Mouse (Mus musculus): ENCODE measurements at regions not wholly inside any gene's neighbourhood (a gene's known extent, or its start where the extent isn't known, plus 50 kb on each side); places are given as distances from the start of the nearest gene placed in this dataset.
"Not testable (repeated sequence)": the region's sequence is repeated elsewhere in the genome, so short reads cannot be mapped to it uniquely, and the experiment has no call there.

DNA sequence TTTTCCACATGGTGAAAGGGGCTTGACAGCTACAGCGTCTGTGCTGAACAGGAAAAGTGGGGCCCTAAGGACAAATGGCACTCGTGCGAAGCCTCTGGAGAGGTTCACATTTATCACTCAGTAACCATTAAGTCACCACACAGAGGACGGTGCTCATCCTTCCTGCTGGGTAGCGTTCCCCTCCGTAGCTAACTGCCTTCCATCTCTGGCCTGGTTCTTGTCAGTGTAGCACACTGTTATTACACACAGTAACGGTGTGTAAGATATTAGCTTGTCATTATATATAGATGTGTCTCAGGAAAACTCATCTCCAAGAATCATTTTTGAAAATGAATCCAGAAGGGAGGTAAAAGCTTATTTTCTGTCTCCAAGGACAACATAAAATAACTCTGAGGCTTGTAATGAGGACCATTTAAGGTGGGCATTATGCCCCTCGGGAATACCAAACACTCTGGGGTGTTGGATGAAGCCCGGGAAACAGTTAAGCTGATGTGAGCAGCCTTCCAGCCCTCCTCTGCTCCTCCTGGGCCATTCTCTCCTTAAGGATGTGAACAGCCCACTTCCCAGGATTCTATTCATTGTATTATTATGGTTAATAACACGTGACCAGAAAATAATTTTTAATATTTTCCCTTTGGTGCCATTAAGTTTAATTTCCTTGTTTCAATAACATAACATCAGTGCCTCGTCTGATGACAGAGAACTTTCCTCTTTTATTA lies 222.7 kb upstream of the Arid2 start:
- ATAC-seq (replicated peaks; ENCODE audit: low FRiP score) (no peak), DNase-seq (ENCODE audit: low spot score) (no peak)
- H3K4me3 ChIP-seq (ENCODE audit: low read depth, low read length): no peak overlapping the region
- H3K9me3 ChIP-seq (ENCODE audit: control insufficient read depth, low read length): no peaks in the 10 kb centered on the region
- no peaks in the 10 kb centered on the region for H3K27me3 ChIP-seq (ENCODE audit: control insufficient read depth, insufficient read depth, low read length)
- no peak overlapping the region for H3K4me2 ChIP-seq (ENCODE audit: low read depth, low read length, severe bottlenecking)
- no peaks in the 10 kb centered on the region for H3K36me3 ChIP-seq (ENCODE audit: control insufficient read depth, insufficient read depth, low read length)
- 89% methylated on average over 11 of the region's 11 CpGs for WGBS
- no peak overlapping the region for H3K9ac ChIP-seq (ENCODE audit: low read length)
- no peak overlapping the region for H3K27ac ChIP-seq (ENCODE audit: low read depth, low read length)
- no peaks in the 10 kb centered on the region for H3K4me1 ChIP-seq (replicated peaks; ENCODE audit: control insufficient read depth, insufficient read depth, low read length)

DNA sequence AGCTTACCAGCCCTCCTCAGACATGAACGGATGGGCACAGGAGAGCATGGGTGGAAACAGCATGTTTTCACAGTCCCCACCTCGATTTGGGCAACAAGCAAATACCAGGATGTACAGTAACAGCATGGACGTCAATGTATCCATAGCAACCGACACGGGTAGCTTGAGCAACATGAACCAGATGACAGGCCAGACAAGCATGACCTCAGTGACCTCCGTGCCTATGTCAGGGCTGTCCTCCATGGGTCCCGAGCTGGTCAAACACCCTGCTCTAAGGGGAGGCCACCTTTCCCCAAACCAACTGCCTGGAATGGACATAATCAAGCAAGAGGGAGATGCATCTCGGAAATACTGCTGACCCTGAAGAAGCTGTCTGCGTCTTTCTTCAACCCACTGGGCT lies 211.7 kb upstream of the Arid2 start:
- DNase-seq (ENCODE audit: low spot score): no peak

DNA sequence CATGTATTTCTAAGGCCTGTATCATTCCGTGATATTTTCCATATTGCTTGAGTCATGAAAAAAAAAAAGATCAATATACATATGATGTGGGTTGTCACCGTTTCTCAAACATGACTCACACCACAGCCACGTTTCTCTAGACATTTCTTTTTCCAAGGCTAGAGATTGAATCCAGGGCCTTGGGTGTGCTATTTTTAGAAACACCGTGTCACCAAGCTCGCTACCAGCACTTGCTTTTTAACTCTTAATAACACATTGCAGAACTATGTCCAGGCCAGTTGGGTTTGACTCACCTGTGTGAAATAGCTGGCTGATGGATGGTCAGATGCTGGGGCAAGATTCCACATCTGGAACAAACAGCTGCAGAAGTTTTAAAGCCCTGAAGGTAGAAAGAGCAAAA lies 209.6 kb upstream of the Arid2 start:
- WGBS: 74% methylated on average over 5 of the region's 5 CpGs
- Histone ChIP-seq H3K4me2 (ENCODE audit: low read depth, low read length, severe bottlenecking) (no peak overlapping the region), H3K4me1 (replicated peaks; ENCODE audit: control insufficient read depth, insufficient read depth, low read length) (no peaks in the 10 kb centered on the region; the same call in 1 of the 2 replicates)

More for the DNA sequence above, 211.7 kb upstream of the Arid2 start:
- no peaks in the 10 kb centered on the region for H3K4me1 ChIP-seq (replicated peaks; ENCODE audit: control insufficient read depth, insufficient read depth, low read length)
- no peak overlapping the region for H3K27ac ChIP-seq (ENCODE audit: low read depth, low read length)
- no peak overlapping the region for H3K9ac ChIP-seq (ENCODE audit: low read length)
- WGBS: 86% methylated on average over 9 of the region's 9 CpGs
- no peak overlapping the region for H3K4me2 ChIP-seq (ENCODE audit: low read depth, low read length, severe bottlenecking)
- H3K9me3 ChIP-seq (ENCODE audit: control insufficient read depth, low read length): no peaks in the 10 kb centered on the region
- no peak for ATAC-seq (replicated peaks; ENCODE audit: low FRiP score)
- H3K4me3 ChIP-seq (ENCODE audit: low read depth, low read length): no peak overlapping the region
- no peaks in the 10 kb centered on the region for H3K36me3 ChIP-seq (ENCODE audit: control insufficient read depth, insufficient read depth, low read length)
- no peaks in the 10 kb centered on the region for H3K27me3 ChIP-seq (ENCODE audit: control insufficient read depth, insufficient read depth, low read length)

DNA sequence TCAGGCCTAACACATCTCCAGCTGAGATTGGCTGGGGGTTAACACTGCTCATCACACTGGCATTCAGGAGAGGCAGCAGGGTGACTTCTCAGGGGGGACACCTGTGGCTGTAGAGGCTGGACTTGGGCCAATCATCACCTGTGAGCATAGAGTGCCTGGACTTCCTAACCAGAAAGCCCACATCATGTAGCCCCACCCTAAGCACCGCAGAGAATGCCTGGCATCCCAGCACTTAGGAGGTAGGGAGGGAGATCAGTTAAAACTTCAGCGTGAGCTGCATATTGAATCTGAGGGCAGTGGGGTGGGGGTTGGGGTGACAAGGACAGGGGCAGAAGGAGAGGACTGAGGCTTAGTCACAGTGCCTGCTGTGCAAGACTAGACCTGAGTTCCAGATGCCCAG lies 208.7 kb upstream of the Arid2 start:
- no peaks in the 10 kb centered on the region; the same call in 1 of the 2 replicates for H3K4me1 ChIP-seq (replicated peaks; ENCODE audit: control insufficient read depth, insufficient read depth, low read length)
- H3K4me3 ChIP-seq (ENCODE audit: low read depth, low read length): no peak overlapping the region
- H3K36me3 ChIP-seq (ENCODE audit: control insufficient read depth, insufficient read depth, low read length): no peaks in the 10 kb centered on the region
- no peak for DNase-seq (ENCODE audit: low spot score)
- ATAC-seq (replicated peaks; ENCODE audit: low FRiP score): no peak
- no peaks in the 10 kb centered on the region for H3K9me3 ChIP-seq (ENCODE audit: control insufficient read depth, low read length)
- H3K4me2 ChIP-seq (ENCODE audit: low read depth, low read length, severe bottlenecking): no peak overlapping the region
- H3K27me3 ChIP-seq (ENCODE audit: control insufficient read depth, insufficient read depth, low read length): no peaks in the 10 kb centered on the region
- 44% methylated on average over 2 of the region's 2 CpGs for WGBS
- no peak overlapping the region for H3K9ac ChIP-seq (ENCODE audit: low read length)
- no peak overlapping the region for H3K27ac ChIP-seq (ENCODE audit: low read depth, low read length)

More for the DNA sequence above, 209.6 kb upstream of the Arid2 start:
- Histone ChIP-seq H3K4me3 (ENCODE audit: low read depth, low read length) (no peak overlapping the region), H3K9ac (ENCODE audit: low read length) (no peak overlapping the region), H3K9me3 (ENCODE audit: control insufficient read depth, low read length) (no peaks in the 10 kb centered on the region), H3K36me3 (ENCODE audit: control insufficient read depth, insufficient read depth, low read length) (no peaks in the 10 kb centered on the region), H3K27me3 (ENCODE audit: control insufficient read depth, insufficient read depth, low read length) (no peaks in the 10 kb centered on the region), H3K27ac (ENCODE audit: low read depth, low read length) (no peak overlapping the region)
- ATAC-seq (replicated peaks; ENCODE audit: low FRiP score): no peak
- DNase-seq (ENCODE audit: low spot score): no peak

GRCm38 (mm10) chr15:96089676-96090075 lies 197.6 kb upstream of the Arid2 start:
- Histone ChIP-seq H3K4me3 (ENCODE audit: low read depth, low read length) (no peak overlapping the region), H3K36me3 (ENCODE audit: control insufficient read depth, insufficient read depth, low read length) (no peaks in the 10 kb centered on the region), H3K4me2 (ENCODE audit: low read depth, low read length, severe bottlenecking) (no peak overlapping the region), H3K4me1 (replicated peaks; ENCODE audit: control insufficient read depth, insufficient read depth, low read length) (no peaks in the 10 kb centered on the region), H3K9me3 (ENCODE audit: control insufficient read depth, low read length) (no peaks in the 10 kb centered on the region), H3K9ac (ENCODE audit: low read length) (no peak overlapping the region), H3K27me3 (ENCODE audit: control insufficient read depth, insufficient read depth, low read length) (no peaks in the 10 kb centered on the region), H3K27ac (ENCODE audit: low read depth, low read length) (no peak overlapping the region)
- WGBS: 94% methylated on average over 9 of the region's 9 CpGs
- no peak for DNase-seq (ENCODE audit: low spot score)
- ATAC-seq (replicated peaks; ENCODE audit: low FRiP score): no peak

GRCm38 (mm10) chr15:96096438-96096837 lies 190.9 kb upstream of the Arid2 start:
- no peak overlapping the region for H3K4me2 ChIP-seq (ENCODE audit: low read depth, low read length, severe bottlenecking)
- H3K36me3 ChIP-seq (ENCODE audit: control insufficient read depth, insufficient read depth, low read length): no peaks in the 10 kb centered on the region
- H3K27ac ChIP-seq (ENCODE audit: low read depth, low read length): no peak overlapping the region
- ATAC-seq (replicated peaks; ENCODE audit: low FRiP score) (no peak), DNase-seq (ENCODE audit: low spot score) (no peak)
- H3K4me1 ChIP-seq (replicated peaks; ENCODE audit: control insufficient read depth, insufficient read depth, low read length): no peaks in the 10 kb centered on the region
- 93% methylated on average over 3 of the region's 3 CpGs for WGBS
- H3K9me3 ChIP-seq (ENCODE audit: control insufficient read depth, low read length): no peaks in the 10 kb centered on the region
- H3K9ac ChIP-seq (ENCODE audit: low read length): no peak overlapping the region
- H3K27me3 ChIP-seq (ENCODE audit: control insufficient read depth, insufficient read depth, low read length): no peaks in the 10 kb centered on the region
- H3K4me3 ChIP-seq (ENCODE audit: low read depth, low read length): no peak overlapping the region

DNA sequence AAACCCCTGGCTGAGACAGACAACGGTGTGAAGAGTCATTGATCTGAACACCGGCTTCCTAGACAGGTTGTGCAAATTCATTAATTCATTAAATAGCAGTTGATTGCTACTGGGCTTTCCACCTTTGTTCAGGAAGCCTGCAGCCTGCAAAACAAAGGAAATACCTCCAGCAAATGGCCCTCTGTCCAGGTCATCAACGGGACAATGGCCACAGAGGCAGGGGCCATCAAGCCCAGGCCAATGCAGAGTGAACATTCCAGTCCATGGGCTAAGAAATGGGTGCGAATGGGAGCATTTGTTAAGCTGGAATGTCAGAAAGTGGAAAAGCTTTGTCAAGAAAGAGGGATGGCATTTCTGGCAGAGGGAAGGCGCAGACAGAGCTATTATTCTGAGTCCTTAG lies 188.5 kb upstream of the Arid2 start:
- Histone ChIP-seq H3K4me1 (replicated peaks; ENCODE audit: control insufficient read depth, insufficient read depth, low read length) (no peaks in the 10 kb centered on the region), H3K9ac (ENCODE audit: low read length) (no peak overlapping the region), H3K27me3 (ENCODE audit: control insufficient read depth, insufficient read depth, low read length) (no peaks in the 10 kb centered on the region), H3K36me3 (ENCODE audit: control insufficient read depth, insufficient read depth, low read length) (no peaks in the 10 kb centered on the region), H3K27ac (ENCODE audit: low read depth, low read length) (no peak overlapping the region), H3K4me2 (ENCODE audit: low read depth, low read length, severe bottlenecking) (no peak overlapping the region), H3K9me3 (ENCODE audit: control insufficient read depth, low read length) (no peaks in the 10 kb centered on the region), H3K4me3 (ENCODE audit: low read depth, low read length) (no peak overlapping the region)
- ATAC-seq (replicated peaks; ENCODE audit: low FRiP score) (no peak), DNase-seq (ENCODE audit: low spot score) (no peak)
- 74% methylated on average over 5 of the region's 5 CpGs for WGBS

DNA sequence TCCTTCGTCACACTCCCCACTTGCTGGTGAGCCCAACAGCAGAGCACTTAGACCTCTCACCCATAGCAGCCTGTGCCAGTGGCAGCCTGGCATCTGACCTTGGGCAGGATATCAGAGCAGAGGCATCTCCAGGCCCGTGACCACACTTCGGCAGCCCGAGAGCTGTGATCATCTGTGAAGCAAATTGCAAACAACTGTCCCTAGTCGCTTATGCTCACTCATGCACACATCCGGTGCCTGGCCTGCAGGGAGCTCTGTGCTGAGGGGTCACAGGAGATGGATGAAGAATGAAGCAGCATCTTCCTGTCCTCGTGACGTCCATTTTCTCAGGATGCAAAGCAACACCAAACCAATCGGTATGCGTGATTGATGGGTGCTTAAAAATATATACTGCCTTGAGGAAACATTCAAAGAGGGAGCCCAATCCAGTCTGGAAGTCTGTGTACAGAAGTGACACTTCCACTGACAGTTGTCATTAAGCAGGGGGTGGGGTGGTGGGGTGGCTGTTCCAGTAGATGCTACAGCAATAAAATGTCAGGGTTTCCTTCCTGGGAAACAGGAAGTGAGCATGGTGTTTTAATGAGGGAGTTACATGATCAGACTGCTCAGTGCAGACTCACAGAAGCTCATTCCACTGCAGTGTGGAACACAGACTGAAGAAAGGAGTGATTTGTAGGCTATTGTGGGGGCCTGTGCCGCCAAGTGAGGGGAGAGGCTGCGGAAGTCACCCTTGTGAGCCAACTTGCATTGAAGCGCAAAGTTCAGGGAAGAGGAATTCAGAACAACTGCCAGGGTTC lies 187.3 kb upstream of the Arid2 start:
- not testable (repeated sequence) for DNase-seq (ENCODE audit: low spot score)

More for the DNA sequence above, 187.3 kb upstream of the Arid2 start:
- H3K36me3 ChIP-seq (ENCODE audit: control insufficient read depth, insufficient read depth, low read length); H3K4me2 ChIP-seq (ENCODE audit: low read depth, low read length, severe bottlenecking); H3K4me3 ChIP-seq (ENCODE audit: low read depth, low read length); H3K9ac ChIP-seq (ENCODE audit: low read length); ATAC-seq (replicated peaks; ENCODE audit: low FRiP score); H3K27me3 ChIP-seq (ENCODE audit: control insufficient read depth, insufficient read depth, low read length); H3K9me3 ChIP-seq (ENCODE audit: control insufficient read depth, low read length); H3K4me1 ChIP-seq (replicated peaks; ENCODE audit: control insufficient read depth, insufficient read depth, low read length); H3K27ac ChIP-seq (ENCODE audit: low read depth, low read length): not testable (repeated sequence)
- 85% methylated on average over 11 of the region's 13 CpGs for WGBS

All from forebrain, embryonic 11.5 days (tissue).